Mouse (Mus musculus): ENCODE results near the gene B3galt6.

DNA sequence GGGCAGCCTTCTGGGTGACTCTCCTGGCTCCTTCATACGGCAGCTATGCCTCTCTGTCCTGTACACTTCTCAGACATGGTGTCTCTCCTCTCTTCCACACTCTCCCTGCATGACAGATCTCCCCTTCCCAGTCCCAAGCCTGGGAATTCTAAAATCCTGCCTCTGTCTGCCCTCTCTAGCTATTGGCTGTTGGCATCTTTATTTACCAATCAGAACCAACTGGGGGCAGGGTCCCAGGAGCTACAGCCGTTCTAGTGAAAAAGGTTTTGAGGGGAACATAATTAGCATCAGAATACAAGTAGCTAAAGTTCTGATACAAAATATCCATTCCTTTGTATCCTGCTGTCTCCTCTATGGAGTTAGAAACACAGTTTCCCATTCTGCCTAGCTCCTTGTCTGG lies 8.7 kb downstream of the B3galt6 start:
- no peak for TF ChIP-seq ELF1 (IDR thresholded peaks at IDR 0.05; ENCODE audit: low read depth, low read length)
- no peak for TF ChIP-seq MXI1 (IDR thresholded peaks at IDR 0.05; ENCODE audit: low read depth, low read length)
- TF ChIP-seq BHLHE40 (IDR thresholded peaks at IDR 0.05; ENCODE audit: low read depth, low read length), result no peak
- no peak for TF ChIP-seq HCFC1 (IDR thresholded peaks at IDR 0.05; ENCODE audit: low read depth, low read length)
- no peak for TF ChIP-seq RCOR1 (conservative IDR thresholded peaks at IDR 0.05; ENCODE audit: low read depth, low read length)
- TF ChIP-seq CTCF (conservative IDR thresholded peaks at IDR 0.05 in 1 of 2, IDR thresholded peaks at IDR 0.05 in 1 of 2; ENCODE audit: low read depth in 2 of 2, low read length in 2 of 2), result no peak
- no peak for TF ChIP-seq POLR2A (IDR thresholded peaks at IDR 0.05; ENCODE audit: low read depth, low read length)
- TF ChIP-seq MAX (IDR thresholded peaks at IDR 0.05; ENCODE audit: low read length), result no peak
- no peak for TF ChIP-seq MAFK (IDR thresholded peaks at IDR 0.05; ENCODE audit: insufficient replicate concordance, low read length)
- TF ChIP-seq ZKSCAN1 (IDR thresholded peaks at IDR 0.05; ENCODE audit: borderline replicate concordance, low read depth, low read length), result no peak
- no peak for TF ChIP-seq EP300 (IDR thresholded peaks at IDR 0.05; ENCODE audit: low read length)
- TF ChIP-seq NELFE (IDR thresholded peaks at IDR 0.05; ENCODE audit: low read depth, low read length), result no peak
- TF ChIP-seq ETS1 (conservative IDR thresholded peaks at IDR 0.05; ENCODE audit: low read depth, low read length), result no peak
- no peak for TF ChIP-seq NRF1 (IDR thresholded peaks at IDR 0.05; ENCODE audit: low read depth, low read length)

All from CH12.LX (cell line).